9 mouse cellular contexts compared by ENCODE assay signal in the genomic region with DNA sequence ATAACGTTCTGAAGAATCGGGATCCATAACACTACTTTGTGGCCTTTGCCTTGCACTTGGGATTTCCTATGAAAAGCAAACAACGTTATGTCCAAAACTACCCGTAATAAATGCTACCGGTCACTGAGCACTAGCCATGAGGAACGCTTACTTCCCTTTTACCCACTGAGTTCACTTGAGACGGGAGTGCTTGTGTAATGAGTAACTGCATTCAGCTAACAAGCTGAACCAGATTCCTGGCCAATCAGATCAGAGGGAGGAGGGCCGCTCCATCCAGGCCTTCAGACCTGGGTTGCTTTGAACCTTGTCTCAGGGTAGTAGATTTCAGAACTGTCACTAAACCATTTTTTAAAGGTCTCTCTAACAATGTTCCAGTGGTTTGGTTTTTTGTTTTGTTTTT.
DNase-seq lines count a peak whose midpoint lies in the region; ATAC-seq and TF ChIP-seq lines count a peak whose summit lies in the region.
"Had no signal": no experiment of that assay in that cellular context is flagged by ENCODE, and none has a peak within 500 bp of the region (broad histone marks: within the 10 kb centered on the region; RNA-seq: fewer than 3 reads in every experiment).

No protein-coding gene starts in this region.

- H3K4me2 ChIP-seq in CH12.LX (ENCODE audit: insufficient read depth, low read depth, poor library complexity, severe bottlenecking): peak overlapping the region; percentile 76; the same call in 1 of the 2 replicates
- H3K4me2 ChIP-seq in intestine, embryonic 16.5 days (ENCODE audit: low read depth, low read length): 0 out of 2 replicates have a peak overlapping the region, but pooled peaks have one; percentile 28
- H3K4me2 ChIP-seq in lung, postnatal 0 days (replicated peaks; ENCODE audit: low read depth, low read length): 0 out of 2 replicates have a peak overlapping the region, but pooled peaks have one; percentile 15
- H3K4me2 ChIP-seq: limb, embryonic 13.5 days had no signal

- peak; percentile 85 for ATAC-seq in intestine, embryonic 16.5 days
- ATAC-seq in lung, postnatal 0 days: peak; percentile 90

- peaks cover 10 to 76% of the 10 kb centered on the region in 2 experiments; a peak in 3 of 4 replicates for H3K4me1 ChIP-seq in CH12.LX (ENCODE audit: control insufficient read depth in 1 of 2, insufficient read depth in 2 of 2)
- H3K4me1 ChIP-seq in intestine, embryonic 16.5 days (ENCODE audit: control insufficient read depth, insufficient read depth, low read length): peaks cover 25% of the 10 kb centered on the region
- H3K4me1 ChIP-seq in lung, postnatal 0 days (ENCODE audit: insufficient read depth, low read depth, low read length): peaks cover 16% of the 10 kb centered on the region

- H3K27me3 ChIP-seq in CH12.LX (replicated peaks): no peaks in the 10 kb centered on the region
- no peaks in the 10 kb centered on the region for H3K27me3 ChIP-seq in intestine, embryonic 16.5 days (replicated peaks; ENCODE audit: control insufficient read depth, insufficient read depth, low read length)
- H3K27me3 ChIP-seq in lung, postnatal 0 days (replicated peaks; ENCODE audit: insufficient read depth, low read length): no peaks in the 10 kb centered on the region
- H3K27me3 ChIP-seq: limb, embryonic 13.5 days had no signal

- no peak for TF ChIP-seq CTCF in CH12.LX (conservative IDR thresholded peaks at IDR 0.05 in 1 of 2, IDR thresholded peaks at IDR 0.05 in 1 of 2; ENCODE audit: low read depth in 2 of 2, low read length in 2 of 2)
- TF ChIP-seq CTCF in lung, postnatal 0 days (IDR thresholded peaks at IDR 0.05): no peak

- TF ChIP-seq POLR2A in CH12.LX (IDR thresholded peaks at IDR 0.05; ENCODE audit: low read depth, low read length): peak; percentile 58

- H3K79me2 ChIP-seq in CH12.LX (replicated peaks; ENCODE audit: control insufficient read depth, extremely low read depth, insufficient read depth, poor library complexity, severe bottlenecking): 0 out of 2 replicates have a peak, but pooled peaks cover 3% of the 10 kb centered on the region

- peak; percentile 17; the same call in 1 of the 2 replicates for TF ChIP-seq EP300 in CH12.LX (IDR thresholded peaks at IDR 0.05; ENCODE audit: low read length)
- TF ChIP-seq EP300 in lung, postnatal 0 days (IDR thresholded peaks at IDR 0.05): peak; percentile 66

- H3K4me3 ChIP-seq in CH12.LX (replicated peaks in 1 of 3; ENCODE audit: low read depth in 2 of 3, low read length in 2 of 3, poor library complexity in 1 of 3): no peak overlapping the region
- H3K4me3 ChIP-seq in intestine, embryonic 16.5 days (ENCODE audit: low read length): no peak overlapping the region
- no peak overlapping the region for H3K4me3 ChIP-seq in lung, postnatal 0 days (ENCODE audit: low read depth, low read length)
- H3K4me3 ChIP-seq: limb, embryonic 13.5 days had no signal

- DNase-seq in CH12.LX (ENCODE audit: extremely low read depth): peak; percentile 73
- DNase-seq in adrenal gland, adult 2 months: peak; percentile 72
- DNase-seq in lung, postnatal 0 days (ENCODE audit: low spot score): peak; percentile 92
- no peak for DNase-seq in thymus, postnatal 25 days
- DNase-seq in spleen, adult 12 weeks (ENCODE audit: low spot score): no peak
- DNase-seq in right cerebral cortex, postnatal 10 days (ENCODE audit: low spot score in 2 of 2): no peak
- DNase-seq in cerebellum, postnatal 10 days: no peak

- H3K36me3 ChIP-seq in CH12.LX (replicated peaks in 1 of 2; ENCODE audit: control insufficient read depth in 1 of 2, insufficient read depth in 1 of 2, low read length in 1 of 2): peaks cover 0 to 14% of the 10 kb centered on the region in 2 experiments
- H3K36me3 ChIP-seq in intestine, embryonic 16.5 days (ENCODE audit: control insufficient read depth, insufficient read depth, low read length): no peaks in the 10 kb centered on the region
- no peaks in the 10 kb centered on the region for H3K36me3 ChIP-seq in lung, postnatal 0 days (ENCODE audit: insufficient read depth, low read length)
- H3K36me3 ChIP-seq: limb, embryonic 13.5 days had no signal

- peak overlapping the region; percentile 7 for H3K9ac ChIP-seq in CH12.LX (ENCODE audit: insufficient read depth, low read depth)
- no peak overlapping the region for H3K9ac ChIP-seq in intestine, embryonic 16.5 days (ENCODE audit: low read depth, low read length)
- no peak overlapping the region for H3K9ac ChIP-seq in lung, postnatal 0 days (replicated peaks; ENCODE audit: low read depth)
- H3K9ac ChIP-seq: limb, embryonic 13.5 days had no signal

- no peaks in the 10 kb centered on the region for H3K9me3 ChIP-seq in CH12.LX (replicated peaks; ENCODE audit: low read length)
- no peaks in the 10 kb centered on the region for H3K9me3 ChIP-seq in intestine, embryonic 16.5 days (ENCODE audit: control insufficient read depth, low read length)
- H3K9me3 ChIP-seq in lung, postnatal 0 days (ENCODE audit: low read length): no peaks in the 10 kb centered on the region
- H3K9me3 ChIP-seq: limb, embryonic 13.5 days had no signal

- in situ Hi-C loops in CH12.LX (cut with MboI; ENCODE audit: low pct_ligation_motif_present, low pct_unique_long_range_greater_than_20kb, low sequenced_read_pairs): loop anchor here (10.0 to 25.0 kb wide), 3 partner anchors 61 to 264 kb away; a partner anchor contains a TSS

- 0 out of 2 replicates have a peak overlapping the region, but pooled peaks have one; percentile 40 for H3K27ac ChIP-seq in CH12.LX (ENCODE audit: insufficient read depth, low read depth)
- no peak overlapping the region for H3K27ac ChIP-seq in intestine, embryonic 16.5 days (ENCODE audit: low read length)
- H3K27ac ChIP-seq in lung, postnatal 0 days (ENCODE audit: low read length): peak overlapping the region; percentile 52; the same call in 1 of the 2 replicates
- H3K27ac ChIP-seq: limb, embryonic 13.5 days had no signal

- 33% methylated on average over 8 of the region's 8 CpGs for WGBS in intestine, embryonic 16.5 days
- 37% methylated on average over 8 of the region's 8 CpGs for WGBS in lung, postnatal 0 days

- dilution Hi-C loops in CH12.LX (cut with MboI; ENCODE audit: extremely low pct_ligation_motif_present, extremely low pct_unique_long_range_greater_than_20kb, low sequenced_read_pairs): no loop called here

- TF ChIP-seq RAD21 in CH12.LX (IDR thresholded peaks at IDR 0.05; ENCODE audit: low read depth, low read length): no peak

TF ChIP-seq in CH12.LX, 34 proteins besides CTCF, POLR2A, EP300 and RAD21:
- TF ChIP-seq MYC (IDR thresholded peaks at IDR 0.05; ENCODE audit: low read depth, low read length) (no peak), CHD2 (IDR thresholded peaks at IDR 0.05; ENCODE audit: low read length) (no peak), UBTF (IDR thresholded peaks at IDR 0.05; ENCODE audit: low read depth, low read length) (no peak), ZNF384 (IDR thresholded peaks at IDR 0.05; ENCODE audit: low read depth, low read length) (no peak), NELFE (IDR thresholded peaks at IDR 0.05; ENCODE audit: low read depth, low read length) (no peak), SMC3 (IDR thresholded peaks at IDR 0.05; ENCODE audit: low read depth, low read length) (no peak), MAX (IDR thresholded peaks at IDR 0.05; ENCODE audit: low read length) (no peak), CHD1 (IDR thresholded peaks at IDR 0.05; ENCODE audit: low read depth, low read length) (no peak), GABPA (IDR thresholded peaks at IDR 0.05; ENCODE audit: insufficient replicate concordance, low read depth, low read length) (no peak), TCF12 (IDR thresholded peaks at IDR 0.05; ENCODE audit: low read depth, low read length) (peak; percentile 50; the same call in 1 of the 2 replicates), NRF1 (IDR thresholded peaks at IDR 0.05; ENCODE audit: low read depth, low read length) (no peak), USF2 (conservative IDR thresholded peaks at IDR 0.05; ENCODE audit: low read depth, low read length) (no peak), KAT2A (IDR thresholded peaks at IDR 0.05; ENCODE audit: insufficient replicate concordance, low read length) (no peak), ELF1 (IDR thresholded peaks at IDR 0.05; ENCODE audit: low read depth, low read length) (peak; percentile 24; the same call in 1 of the 2 replicates), MXI1 (IDR thresholded peaks at IDR 0.05; ENCODE audit: low read depth, low read length) (no peak), MAZ (IDR thresholded peaks at IDR 0.05; ENCODE audit: low read depth, low read length) (no peak), TBP (conservative IDR thresholded peaks at IDR 0.05; ENCODE audit: low read depth, low read length) (peak; percentile 54; the same call in 1 of the 2 replicates), POLR2AphosphoS2 (IDR thresholded peaks at IDR 0.05; ENCODE audit: low read depth, low read length) (no peak), HCFC1 (IDR thresholded peaks at IDR 0.05; ENCODE audit: low read depth, low read length) (no peak), JUN (IDR thresholded peaks at IDR 0.05; ENCODE audit: insufficient read depth, low read depth, low read length) (peak; percentile 16; the same call in 1 of the 2 replicates), SIN3A (IDR thresholded peaks at IDR 0.05; ENCODE audit: low read length) (no peak)

Comparison
In these comparisons a context has a peak if more than half of its experiments do, and no peak if none do; other contexts are left out.
1. DNase-seq: peak in CH12.LX (single experiment), adrenal gland, adult 2 months (single experiment) and lung, postnatal 0 days (single experiment); none in thymus, postnatal 25 days (single experiment), spleen, adult 12 weeks (single experiment), right cerebral cortex, postnatal 10 days (0 of 2) and cerebellum, postnatal 10 days (0 of 2).
2. H3K4me2 ChIP-seq: peak in every context shown above with its lines; median percentile 76 in CH12.LX; 28 in intestine, embryonic 16.5 days; 15 in lung, postnatal 0 days.